Mouse (Mus musculus): ENCODE measurements around the gene Bdkrb1. TPM values are rescaled to one million over a fixed set of nuclear protein-coding genes. Genes with fewer than 3 reads are reported as not detected.

The Bdkrb1 gene
- total RNA-seq (2021) = not detected
- long read RNA-seq, experiment 1 = 0 reads
- long read RNA-seq, experiment 2 = 0 reads

DNA sequence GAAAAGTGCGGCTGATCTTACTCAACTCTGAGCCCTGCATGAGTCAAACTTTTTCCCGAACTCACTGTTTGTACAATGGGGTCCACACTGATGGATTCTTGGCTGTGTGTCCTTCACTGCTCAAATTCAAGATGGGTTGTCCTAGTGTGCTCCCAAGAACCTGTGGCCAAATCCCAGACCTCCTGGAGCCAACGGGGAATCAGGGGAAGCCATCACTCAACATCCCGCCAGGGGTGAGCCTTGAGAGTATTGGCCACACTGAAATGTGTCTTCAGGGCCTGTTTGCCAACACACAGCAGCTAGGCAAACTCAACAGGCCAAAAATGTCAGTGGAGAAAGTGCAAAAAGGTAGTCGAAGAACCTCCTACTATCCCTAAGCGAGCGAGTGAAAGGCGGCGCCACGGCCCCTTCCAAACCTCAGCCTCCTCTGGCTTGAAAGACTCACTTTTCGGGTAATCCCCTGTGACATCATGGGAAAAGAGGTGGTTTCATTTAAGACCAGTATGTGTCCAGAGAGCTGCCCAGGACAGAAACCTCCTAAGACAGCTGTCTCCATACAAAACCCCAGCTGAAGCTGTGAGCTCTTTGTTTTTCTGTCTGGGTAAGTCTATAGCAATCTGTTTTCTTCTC, at the start of gene Bdkrb1:
Bdkrb1 (plus strand) TSS at position 505 of the 630 bp plus-strand sequence.
- no peak for DNase-seq (ENCODE audit: low spot score)

DNA sequence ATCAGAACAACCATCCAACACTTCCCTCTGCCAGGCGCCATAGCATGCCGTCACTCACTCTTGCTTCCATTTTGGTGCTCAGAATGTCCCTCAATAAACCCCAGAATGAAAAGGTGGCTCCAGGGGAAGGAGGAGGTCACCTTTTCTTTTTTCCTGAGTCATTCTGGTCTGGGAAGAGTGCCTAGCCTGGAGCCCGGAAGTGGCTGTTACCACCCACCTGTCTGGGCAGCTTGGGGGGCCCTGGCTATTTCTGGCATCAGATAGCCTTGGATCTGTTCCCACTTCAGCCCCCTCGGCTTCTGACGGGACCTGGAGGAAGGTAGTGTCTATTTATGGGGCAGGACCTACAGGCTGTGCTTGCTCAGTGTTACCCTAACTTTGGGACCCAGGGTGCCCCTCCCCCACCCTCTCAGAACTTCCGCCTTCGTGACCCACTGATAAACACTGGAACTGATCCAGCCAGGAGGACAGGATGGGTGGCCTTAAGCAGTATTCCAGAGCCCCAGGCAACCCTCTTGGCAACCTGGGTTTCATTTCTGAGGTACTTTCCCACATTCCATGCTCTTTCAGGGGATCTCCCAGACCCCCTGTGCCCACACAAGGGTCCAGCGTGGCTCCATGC, 48.6 kb upstream of the Bdkrb1 start:
- no peak for DNase-seq (ENCODE audit: low spot score)

DNA sequence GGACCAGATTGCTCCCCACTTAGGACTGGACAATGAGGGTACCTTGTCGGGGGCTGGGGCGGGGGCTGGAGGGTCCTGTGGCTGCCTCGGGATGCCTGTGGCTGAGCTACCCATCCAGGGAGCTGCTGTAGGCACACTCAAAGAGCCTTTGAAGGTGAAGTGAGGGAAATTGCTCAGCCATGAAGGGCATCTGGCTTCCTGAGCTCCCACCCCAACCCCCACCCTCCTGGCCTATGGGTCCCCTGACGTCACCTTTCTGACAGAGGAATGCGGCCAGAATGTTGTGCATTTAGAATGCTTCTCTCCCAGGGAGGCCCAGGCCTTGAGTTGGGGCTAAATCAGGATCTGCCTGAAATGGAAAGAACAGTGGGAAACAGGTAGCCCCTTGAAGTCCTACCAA, 47.7 kb upstream of the Bdkrb1 start:
- DNase-seq (ENCODE audit: low spot score) = no peak

DNA sequence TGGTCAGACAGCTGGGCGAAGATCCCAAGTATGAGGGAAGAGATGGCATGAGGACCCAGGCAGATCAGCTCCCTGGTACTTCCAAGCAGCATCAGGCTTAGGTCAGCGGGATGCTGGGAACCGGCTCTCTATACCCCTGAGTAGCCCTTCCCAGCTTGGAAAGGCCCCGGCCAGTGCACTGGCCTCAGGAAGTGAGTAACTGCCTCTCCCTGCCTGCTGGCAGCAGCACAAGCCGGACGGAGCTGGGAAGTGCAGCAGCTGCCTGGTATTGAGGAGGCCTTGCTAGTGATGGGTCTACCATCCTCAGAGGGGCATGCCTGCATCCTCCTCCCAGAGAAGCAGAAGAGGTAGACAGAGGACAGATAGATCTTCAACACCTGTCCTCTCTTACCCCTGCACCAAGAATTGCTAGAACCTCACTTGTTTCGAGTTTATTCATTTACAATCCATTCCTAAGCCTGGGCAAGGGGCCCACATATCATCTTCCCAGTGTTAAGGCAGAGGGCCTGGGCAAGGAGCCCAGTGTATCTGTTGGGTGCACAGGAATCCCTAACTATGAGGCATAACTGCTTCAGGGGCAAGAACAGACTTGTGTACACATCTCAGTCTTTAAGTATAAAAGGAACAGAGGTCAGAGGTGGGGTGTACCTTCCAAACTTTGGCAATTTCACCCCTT, 45.5 kb upstream of the Bdkrb1 start:
- DNase-seq (ENCODE audit: low spot score) = peak; percentile 42

DNA sequence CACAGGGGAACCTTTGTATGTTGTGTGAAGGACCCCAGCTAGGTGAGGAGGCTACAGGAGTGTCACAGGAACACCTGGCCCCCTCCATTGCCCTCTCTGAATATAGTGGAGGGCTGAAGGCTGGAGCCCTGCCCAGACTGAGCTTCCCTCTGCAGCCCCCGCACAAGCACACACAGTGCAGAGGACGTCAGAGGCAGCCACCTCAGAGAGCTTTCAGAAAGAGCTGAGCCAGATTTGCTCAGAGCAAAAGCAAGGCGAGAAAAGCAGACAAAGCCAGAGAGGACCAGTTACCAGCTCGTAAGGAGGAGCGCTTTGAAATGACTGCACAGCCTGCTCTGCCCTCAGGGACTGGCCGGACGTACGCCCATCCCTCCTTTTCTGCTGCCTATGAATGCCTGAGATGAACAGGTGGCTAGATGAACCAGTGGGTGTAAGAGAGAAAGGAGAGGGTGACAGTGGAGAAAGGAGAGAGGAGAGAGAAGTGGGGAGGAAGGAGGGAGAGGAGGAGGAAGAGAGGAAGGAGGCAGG, 41.8 kb upstream of the Bdkrb1 start:
- no peak for DNase-seq (ENCODE audit: low spot score)

DNA sequence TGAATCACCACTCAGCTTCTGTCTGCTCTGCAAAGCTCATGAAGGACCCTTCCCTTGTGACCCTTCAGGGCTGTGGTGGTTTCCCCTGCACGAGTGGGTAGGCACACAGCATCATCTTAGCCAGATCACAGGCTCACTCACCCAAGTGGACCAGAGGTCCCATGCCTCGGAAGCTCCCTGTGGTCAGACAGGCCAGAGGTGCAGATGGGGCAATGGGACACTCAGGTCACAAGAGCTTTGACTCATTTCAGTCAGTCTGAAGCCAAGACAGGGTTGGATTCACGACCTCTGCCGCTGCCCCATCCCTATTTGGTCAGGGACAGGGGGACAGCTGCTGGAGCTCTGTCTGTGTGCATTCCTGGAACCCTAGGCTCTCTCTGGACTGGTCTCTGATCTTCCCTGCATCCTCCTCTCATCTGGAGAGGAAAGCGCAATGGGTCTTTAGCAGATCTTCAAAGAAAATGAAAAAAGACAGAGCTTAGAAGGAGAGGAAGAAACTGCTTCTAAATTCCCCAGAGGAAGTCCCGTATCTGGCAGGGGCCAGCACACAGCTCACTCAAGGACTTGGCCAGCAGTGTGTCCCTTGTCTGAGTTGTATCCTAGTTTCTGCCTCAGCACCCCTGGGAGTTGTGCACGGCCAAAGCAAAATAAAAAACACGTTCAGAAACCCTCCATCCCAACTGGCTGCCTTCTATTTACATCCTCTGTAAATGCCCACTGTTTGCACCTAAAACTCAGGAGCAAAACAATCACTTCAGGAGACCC, 40.6 kb upstream of the Bdkrb1 start:
- DNase-seq (ENCODE audit: low spot score) = no peak

DNA sequence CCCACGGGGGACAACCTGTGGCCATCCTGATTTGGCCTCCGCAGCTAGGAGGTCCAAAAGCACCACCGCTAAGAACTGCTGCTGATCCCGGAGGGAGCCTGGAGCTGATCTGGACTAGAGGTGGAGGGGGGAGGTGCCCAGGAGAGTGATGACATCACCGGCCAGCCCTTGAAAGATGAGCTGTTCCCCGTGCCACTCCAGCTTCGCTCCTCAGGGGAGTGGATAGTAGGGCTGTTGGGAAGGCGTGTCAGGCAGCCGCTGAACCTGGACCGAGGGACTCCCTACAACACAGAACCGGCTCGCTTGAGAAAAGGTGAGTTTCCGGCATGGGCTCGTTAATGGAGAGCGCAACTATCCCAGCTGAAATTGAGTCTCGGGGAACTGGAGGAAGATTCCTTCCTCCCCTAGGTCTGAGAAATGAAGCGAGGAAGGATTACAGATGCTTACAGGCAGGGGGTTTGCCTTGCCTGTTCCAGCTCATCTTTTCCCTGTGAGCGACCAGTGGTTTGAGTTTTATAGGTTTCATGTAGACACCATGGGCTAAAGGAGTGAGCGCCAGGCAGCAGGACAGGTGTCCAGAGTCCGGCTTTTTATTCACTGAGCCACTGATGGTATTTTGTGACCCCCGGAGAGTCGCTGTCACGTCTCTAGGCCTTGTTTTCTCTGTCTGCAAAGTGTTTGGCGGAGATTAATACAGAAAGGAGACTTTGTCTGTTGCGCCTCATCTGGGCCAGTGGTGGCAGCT, 39.8 kb upstream of the Bdkrb1 start, which contains the start of gene Bdkrb2:
Bdkrb2 (plus strand) TSS at position 291 of the 745 bp plus-strand sequence.
- peak; percentile 44 for DNase-seq (ENCODE audit: low spot score)

DNA sequence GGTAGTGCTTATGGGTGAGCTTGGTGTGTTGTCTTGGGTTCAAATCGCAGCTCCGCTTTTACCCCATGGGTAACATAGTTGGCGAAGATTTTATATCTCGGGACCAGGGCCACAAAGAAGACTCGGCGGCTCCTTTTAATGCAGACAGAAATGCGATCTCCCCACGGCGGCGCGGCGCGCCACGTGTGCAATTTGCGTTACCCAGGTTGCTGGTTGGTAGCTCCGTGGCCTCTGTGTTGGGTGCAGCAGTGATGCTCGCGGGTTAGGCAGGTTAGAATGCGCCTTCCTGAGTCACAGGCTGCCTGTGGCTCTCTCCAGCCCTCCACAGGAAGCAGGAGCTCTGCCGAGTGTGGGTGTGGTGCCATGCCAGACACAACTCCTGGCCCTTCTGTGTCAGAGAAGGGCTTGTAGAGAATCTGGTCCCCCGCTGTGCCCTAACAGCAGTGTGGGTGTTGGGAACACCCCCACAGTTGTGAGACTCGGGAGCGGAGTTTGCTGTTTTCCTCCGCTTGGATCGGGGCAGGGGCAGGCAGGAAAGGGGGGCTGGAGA, 39.1 kb upstream of the Bdkrb1 start:
- DNase-seq (ENCODE audit: low spot score) = no peak

DNA sequence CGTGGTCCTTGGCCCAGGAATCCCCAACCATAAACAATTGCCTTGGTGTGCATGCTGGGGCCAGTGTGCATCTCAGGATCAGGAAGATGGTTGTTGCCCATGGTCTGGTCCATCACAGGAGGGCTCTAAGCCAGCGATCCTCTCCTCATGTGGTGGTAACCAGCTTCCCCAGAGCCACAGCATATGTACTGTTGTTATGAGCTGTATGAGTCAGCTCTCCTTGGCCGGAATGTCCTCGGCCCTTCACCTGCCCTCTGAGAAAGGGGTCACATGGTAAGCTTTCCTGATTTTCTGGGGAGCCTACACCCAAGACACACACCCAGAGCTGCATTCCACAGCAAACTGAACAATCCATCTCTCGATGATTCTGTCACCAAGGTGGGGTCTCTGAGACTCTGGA, 37.7 kb upstream of the Bdkrb1 start:
- DNase-seq (ENCODE audit: low spot score) = no peak

DNA sequence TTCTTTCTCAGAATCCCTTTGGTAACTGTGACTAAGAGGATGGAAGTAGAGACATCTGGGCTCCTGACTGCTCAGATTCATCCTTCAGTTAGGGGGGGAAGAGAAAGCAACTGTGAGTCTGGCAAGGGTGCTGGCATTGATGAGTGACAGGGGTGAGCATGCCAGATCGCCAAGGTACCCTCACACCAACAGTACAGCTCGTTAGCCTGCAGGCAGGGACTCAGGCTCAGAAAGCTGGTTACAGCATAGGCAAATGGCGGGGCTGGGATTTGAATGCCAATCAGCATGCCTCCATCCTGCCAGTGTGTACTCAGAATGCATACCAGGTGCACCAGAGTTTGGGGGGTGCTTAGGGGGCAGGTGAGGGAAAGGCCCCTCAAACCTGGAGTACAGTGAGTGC, 31.0 kb upstream of the Bdkrb1 start:
- no peak for DNase-seq (ENCODE audit: low spot score)

DNA sequence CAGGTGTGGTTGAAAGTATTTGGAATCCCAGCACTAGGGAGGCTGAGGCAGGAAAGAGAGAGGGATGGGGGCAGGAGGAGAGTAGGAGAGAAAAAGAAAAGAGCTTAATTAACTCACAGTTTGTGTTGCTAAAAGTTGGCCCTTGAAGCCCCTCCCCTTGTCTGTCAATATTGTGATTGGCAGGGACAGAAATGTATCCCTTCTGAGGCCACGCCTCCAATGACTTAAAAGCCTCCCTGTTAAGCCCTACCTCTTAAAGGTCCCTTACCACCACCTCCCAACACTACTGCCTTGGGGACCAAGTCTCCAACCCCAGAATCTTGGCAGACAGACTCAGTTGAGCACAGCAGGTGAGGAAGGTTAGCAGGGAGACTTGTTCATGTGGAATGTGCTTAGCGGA, 30.3 kb upstream of the Bdkrb1 start:
- DNase-seq (ENCODE audit: low spot score) = no peak

DNA sequence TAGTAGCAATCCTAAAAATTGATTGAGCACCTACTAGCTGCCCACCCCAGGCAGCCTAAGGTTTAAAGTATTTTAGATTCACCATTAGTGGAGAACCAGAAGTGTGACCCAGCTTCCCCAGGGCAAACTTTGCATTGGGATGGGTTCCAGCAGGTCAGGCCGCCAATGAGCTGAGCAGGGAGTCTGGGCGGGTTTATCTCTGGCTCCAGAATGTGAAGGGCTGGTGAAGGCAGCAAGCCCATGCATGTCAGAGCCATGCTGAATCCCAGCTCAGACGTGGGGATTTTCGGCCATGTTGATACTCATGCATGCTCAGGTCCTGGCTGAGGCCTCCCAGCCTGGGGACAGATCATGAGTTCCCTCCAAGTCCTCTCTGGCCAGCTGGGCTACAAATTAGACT, 28.5 kb upstream of the Bdkrb1 start:
- no peak for DNase-seq (ENCODE audit: low spot score)

DNA sequence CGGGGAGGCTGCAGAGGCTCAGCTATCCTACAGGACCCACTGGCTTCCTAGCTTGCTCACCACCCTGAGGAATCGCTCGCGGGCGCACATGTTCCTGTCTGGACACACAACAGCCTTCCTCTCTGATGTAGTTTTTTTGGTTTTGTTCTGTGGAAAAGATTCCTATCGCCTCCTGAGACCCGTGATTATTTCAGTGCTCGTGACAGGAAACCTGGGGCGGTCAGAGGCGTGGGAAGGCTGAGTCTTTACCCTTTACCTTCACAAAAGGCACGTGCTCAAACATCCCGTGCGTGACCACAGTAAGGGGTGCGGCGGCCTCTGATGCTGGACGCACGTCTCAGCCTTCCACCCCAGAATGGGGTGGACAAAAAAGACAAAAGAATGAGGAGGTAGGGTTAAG, 22.4 kb upstream of the Bdkrb1 start:
- DNase-seq (ENCODE audit: low spot score) = no peak

DNA sequence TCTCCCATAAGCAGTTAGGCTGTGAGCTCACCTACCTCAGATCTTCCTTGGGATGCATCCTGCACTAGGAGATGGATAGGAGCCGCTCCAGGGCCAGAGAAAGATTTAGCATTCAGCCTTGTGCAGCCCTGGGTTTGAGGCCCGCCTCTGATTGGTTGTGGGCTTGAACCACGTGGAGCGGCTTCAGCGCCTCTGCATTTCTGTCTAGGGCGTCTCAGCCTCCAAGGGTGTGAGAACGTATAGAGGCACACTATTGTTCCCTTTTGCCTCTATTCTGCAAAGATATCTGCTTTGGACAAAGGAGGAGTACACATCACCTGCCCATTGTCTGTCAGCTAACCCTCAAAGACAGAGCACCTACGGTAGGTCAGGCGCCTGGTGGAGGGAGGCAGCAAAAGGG, 20.4 kb upstream of the Bdkrb1 start:
- DNase-seq (ENCODE audit: low spot score) = no peak

DNA sequence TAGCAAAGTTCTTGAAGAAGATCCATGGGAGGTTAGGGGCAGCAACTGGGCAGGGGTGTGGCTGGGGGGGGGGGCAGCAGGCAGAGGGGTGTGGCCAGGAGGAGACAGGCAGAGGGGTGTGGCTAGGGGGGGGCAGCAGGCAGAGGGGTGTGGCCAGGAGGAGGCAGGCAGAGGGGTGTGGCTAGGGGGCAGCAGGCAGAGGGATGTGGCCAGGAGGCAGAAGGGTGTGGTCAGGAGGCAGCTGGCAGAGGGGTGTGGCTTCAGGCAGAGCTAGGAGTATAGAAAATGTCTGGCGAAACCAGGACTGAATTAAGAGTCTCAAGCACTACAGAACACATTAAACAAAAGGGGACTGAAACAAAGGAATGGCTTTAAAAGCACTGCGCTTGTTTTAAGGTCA, 19.4 kb upstream of the Bdkrb1 start:
- DNase-seq (ENCODE audit: low spot score) = no peak

DNA sequence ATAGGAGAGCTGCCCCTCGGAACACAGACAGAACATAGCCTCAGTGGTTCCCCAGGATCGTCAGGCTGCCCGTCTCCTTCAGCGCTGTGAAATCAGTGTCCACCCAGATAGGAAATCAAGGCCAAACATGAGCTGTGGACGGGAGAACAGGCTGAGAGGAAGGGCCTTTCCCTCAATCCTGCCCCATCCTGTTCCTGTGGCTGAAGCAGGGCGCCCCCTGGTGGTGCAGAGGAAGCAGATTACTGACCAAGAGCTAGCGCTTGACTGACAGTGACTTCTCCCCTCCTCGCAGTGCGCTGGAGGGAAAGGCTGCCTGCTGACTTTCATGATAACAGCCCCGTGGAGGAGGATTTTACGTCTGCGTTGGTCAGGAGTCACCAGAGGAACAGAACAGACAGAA, 18.0 kb upstream of the Bdkrb1 start:
- DNase-seq (ENCODE audit: low spot score) = peak; percentile 65

DNA sequence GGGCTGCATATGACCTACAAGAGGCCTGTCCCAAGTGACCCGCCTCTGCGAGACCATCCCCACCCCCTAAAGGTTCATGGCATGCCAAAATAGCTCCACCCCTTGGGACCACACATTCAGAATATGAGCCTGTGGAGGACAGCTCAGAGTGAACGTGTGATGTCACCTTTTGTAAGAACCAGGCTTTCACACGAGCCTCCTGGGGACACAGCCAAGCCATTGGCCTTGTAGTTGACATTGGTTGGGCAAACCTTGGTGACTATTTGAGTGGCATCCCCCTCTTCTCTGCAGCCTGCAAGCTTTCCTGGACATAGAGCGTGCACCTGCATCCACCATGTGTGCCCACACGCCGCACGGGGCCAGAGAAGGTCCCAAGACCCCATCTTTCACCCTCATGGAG, 15.4 kb upstream of the Bdkrb1 start:
- no peak for DNase-seq (ENCODE audit: low spot score)

DNA sequence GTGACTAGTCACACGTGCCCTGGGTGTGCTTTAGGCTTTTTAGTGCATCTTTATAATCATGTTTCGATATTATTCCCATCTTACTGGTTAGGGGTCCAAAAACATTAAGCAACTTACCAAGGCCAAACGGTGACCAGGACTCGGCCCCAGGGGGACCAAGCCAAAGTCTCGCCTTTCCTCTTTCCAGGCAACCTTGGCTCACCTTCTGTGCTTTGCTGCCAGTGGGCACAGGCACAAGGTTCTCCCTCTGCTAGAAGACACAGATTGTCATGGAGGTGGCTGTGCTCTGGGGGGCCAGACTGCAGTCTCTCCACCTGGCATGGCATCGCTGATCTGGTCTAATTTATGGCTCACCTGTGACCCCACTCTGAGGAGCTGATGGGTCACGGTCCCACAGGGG, 12.1 kb upstream of the Bdkrb1 start:
- no peak for DNase-seq (ENCODE audit: low spot score)

DNA sequence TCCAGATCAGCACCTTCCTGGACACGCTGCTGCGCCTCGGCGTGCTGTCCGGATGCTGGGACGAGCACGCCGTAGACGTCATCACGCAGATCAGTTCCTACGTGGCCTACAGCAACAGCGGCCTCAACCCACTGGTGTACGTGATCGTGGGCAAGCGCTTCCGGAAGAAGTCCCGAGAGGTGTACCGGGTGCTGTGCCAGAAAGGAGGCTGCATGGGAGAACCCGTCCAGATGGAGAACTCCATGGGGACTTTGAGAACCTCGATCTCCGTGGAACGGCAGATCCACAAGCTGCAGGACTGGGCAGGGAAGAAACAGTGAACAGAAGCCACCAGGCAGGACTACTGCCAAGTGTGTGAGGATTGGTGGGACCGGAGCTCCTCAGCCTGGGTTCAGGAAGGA, 10.5 kb upstream of the Bdkrb1 start:
- no peak for DNase-seq (ENCODE audit: low spot score)

DNA sequence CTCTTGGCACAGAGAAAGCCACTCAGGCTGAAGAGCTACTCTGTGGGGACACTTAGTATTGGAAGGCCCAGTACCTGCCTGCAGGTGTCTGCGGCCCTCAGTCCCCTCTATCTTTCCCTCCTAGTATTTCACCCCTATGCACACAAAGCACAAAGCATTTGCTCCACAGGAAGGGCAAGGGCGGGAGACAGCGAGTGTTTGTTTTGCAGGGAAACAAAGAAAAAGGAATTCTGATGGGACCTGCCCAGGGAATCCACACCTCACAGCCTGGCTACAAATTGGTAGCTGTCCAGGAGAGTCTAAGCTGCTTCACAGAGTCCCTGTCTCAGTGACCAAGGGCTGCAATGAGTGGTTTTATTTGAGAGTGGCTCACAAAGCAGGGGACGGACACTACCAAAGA, 9.4 kb upstream of the Bdkrb1 start:
- DNase-seq (ENCODE audit: low spot score) = no peak

DNA sequence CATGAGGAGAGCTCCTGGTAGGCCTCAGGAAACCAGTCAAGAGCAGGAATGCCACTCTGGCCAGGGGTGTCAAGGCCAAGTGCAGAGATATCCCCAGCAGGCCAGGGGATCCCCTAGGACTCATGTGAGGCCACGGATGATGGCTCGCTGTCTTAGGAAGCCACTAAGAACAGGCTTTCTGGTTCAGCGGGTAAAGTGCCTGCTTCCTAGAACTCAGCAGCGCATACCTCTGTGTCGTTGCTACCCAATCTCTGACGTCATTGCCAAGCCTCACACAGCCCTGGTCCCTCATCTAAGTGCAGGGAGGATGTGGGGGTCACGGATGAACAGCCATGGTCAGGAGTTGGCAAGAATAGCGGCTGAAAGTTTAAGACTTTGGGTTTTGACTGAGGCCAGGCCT, 5.8 kb upstream of the Bdkrb1 start:
- no peak for DNase-seq (ENCODE audit: low spot score)

All from gastrocnemius, adult 18-20 months (tissue).